Mouse (Mus musculus) small intestine, adult 2 months (tissue): ENCODE measurements around the gene Gm37240.

ENCODE experiments used
- CTCF ChIP-seq: fragments of 200-500 bp; IDR thresholded peaks from 2 replicates; pipeline ENCODE4 v1.5.1; 2012; ENCODE audit warnings: low read depth, mild to moderate bottlenecking, control low read depth, inconsistent platforms, low read length, moderate library complexity, mixed read lengths; ENCODE audit not compliant: insufficient replicate concordance, insufficient read length; ENCODE audit errors: extremely low read depth
- POLR2A ChIP-seq: fragments of 200-500 bp; IDR thresholded peaks from 2 replicates; pipeline ENCODE4 v1.6.1; 2012; ENCODE audit warnings: low read depth, mild to moderate bottlenecking, control low read depth, inconsistent platforms, low read length, moderate library complexity

GRCm38 (mm10) chr3:84637095-84637494, 1250.2 kb downstream of the Gm37240 start:
- TF ChIP-seq POLR2A (no peak), CTCF (no peak)
